Mouse (Mus musculus) kidney, postnatal 0 days (tissue): ENCODE data around the gene Stox2. TPM values are rescaled to one million over a fixed set of nuclear protein-coding genes. Genes with fewer than 3 reads are reported as not detected.

Source experiments
- ATAC-seq: fragments of 200-750 bp; cut with Nextera tagmentation; replicated peaks from 2 replicates; pipeline ENCODE4 v1.8.0; 2017; ENCODE audit warnings: low read depth, moderate number of reproducible peaks, moderate TSS enrichment, moderate library complexity; ENCODE audit not compliant: low FRiP score
- DNase-seq: peaks from one replicate; pipeline ENCODE4 v3.0.0-alpha.2; 2016; ENCODE audit warnings: low spot score
- H3K27ac ChIP-seq: fragments of 300-500 bp; sonication (generic); 2 replicates; pipeline ENCODE4 v1.5.1; 2014; ENCODE audit warnings: mild to moderate bottlenecking
- H3K27me3 ChIP-seq: fragments of 300-500 bp; sonication (generic); 2 replicates; pipeline ENCODE4 v1.6.1; 2014; ENCODE audit warnings: low read length, mixed read lengths; ENCODE audit not compliant: insufficient read depth
- H3K36me3 ChIP-seq: fragments of 300-500 bp; sonication (generic); 2 replicates; pipeline ENCODE4 v1.6.1; 2014; ENCODE audit warnings: low read length, mixed read lengths; ENCODE audit not compliant: insufficient read depth
- H3K4me1 ChIP-seq: fragments of 300-500 bp; sonication (generic); replicated peaks from 2 replicates; pipeline ENCODE4 v1.6.1; 2014; ENCODE audit warnings: antibody characterized with exemption, low read length, mixed read lengths; ENCODE audit not compliant: insufficient read depth
- H3K4me2 ChIP-seq: fragments of 300-500 bp; sonication (generic); 2 replicates; pipeline ENCODE4 v1.6.1; 2014; ENCODE audit warnings: mild to moderate bottlenecking, low read length, moderate library complexity, mixed read lengths
- H3K4me3 ChIP-seq: fragments of 300-500 bp; sonication (generic); replicated peaks from 2 replicates; pipeline ENCODE4 v1.5.1; 2014; ENCODE audit warnings: low read depth, low read length
- H3K9ac ChIP-seq: fragments of 300-500 bp; sonication (generic); 2 replicates; pipeline ENCODE4 v1.6.1; 2014; ENCODE audit warnings: low read depth, low read length
- H3K9me3 ChIP-seq: fragments of 300-500 bp; sonication (generic); replicated peaks from 2 replicates; pipeline ENCODE4 v1.6.1; 2016; ENCODE audit warnings: low read length, inconsistent platforms, mixed read lengths
- CTCF ChIP-seq: IDR thresholded peaks from 2 replicates; pipeline ENCODE4 v1.5.1; 2016; ENCODE audit warnings: antibody characterized with exemption, low read depth, mild to moderate bottlenecking, moderate library complexity
- WGBS: fragments of 180-500 bp; shearing (Covaris S2); extraction: QIAGEN DNeasy Blood & Tissue Kit; methylation state at CpG from one replicate; pipeline ENCODE4 v1.1.7; 2014; 5-methylcytosine and 5-hydroxymethylcytosine counted together
- polyA plus RNA-seq: library from polyadenylated mRNA; unstranded; fragments of >200 nt; fragmentation: Nextera tagmentation; extraction: Ambion mirVana; gene quantifications from 2 replicates; pipeline ENCODE4 v1.2.1, GENCODE M21; 2015

Gene Stox2
- polyA plus RNA-seq, 1 experiment from 2014 or later: 8.8 TPM

DNA sequence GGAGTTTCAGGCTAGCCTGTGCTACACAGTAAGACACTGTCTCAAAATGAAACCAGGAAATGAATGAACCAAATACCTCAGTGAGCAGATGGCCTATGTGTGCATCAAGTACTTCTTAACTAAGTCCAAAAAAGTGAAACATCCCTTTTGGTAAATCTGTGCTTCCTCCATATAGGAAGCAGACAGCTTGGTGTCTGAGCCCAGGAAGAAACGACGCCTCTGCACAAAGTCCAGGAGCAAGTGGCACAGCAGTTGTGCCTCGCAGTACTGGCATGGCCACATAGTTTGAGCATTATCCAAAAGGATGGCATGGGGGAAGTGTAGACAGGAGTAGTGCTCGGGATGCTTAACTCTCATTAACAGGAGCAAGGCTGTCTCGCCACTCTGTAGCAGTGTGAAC lies 140.3 kb downstream of the Stox2 start:
- Histone ChIP-seq H3K9ac (no peak overlapping the region), H3K36me3 (no peaks in the 10 kb centered on the region), H3K4me3 (no peak overlapping the region), H3K9me3 (no peaks in the 10 kb centered on the region), H3K27me3 (no peaks in the 10 kb centered on the region), H3K4me1 (no peaks in the 10 kb centered on the region), H3K4me2 (no peak overlapping the region), H3K27ac (no peak overlapping the region)
- WGBS: 95% methylated on average over 5 of the region's 5 CpGs
- ATAC-seq (no peak), DNase-seq (no peak)
- no peak for TF ChIP-seq CTCF

GRCm38 (mm10) chr8:47298460-47298859 lies 147.7 kb downstream of the Stox2 start:
- Histone ChIP-seq H3K27ac (no peak overlapping the region), H3K9ac (no peak overlapping the region), H3K4me2 (no peak overlapping the region), H3K36me3 (no peaks in the 10 kb centered on the region), H3K4me1 (no peaks in the 10 kb centered on the region), H3K27me3 (no peaks in the 10 kb centered on the region), H3K4me3 (no peak overlapping the region), H3K9me3 (no peaks in the 10 kb centered on the region)
- DNase-seq (no peak), ATAC-seq (no peak)
- WGBS: 92% methylated on average over 3 of the region's 3 CpGs
- TF ChIP-seq CTCF: no peak

GRCm38 (mm10) chr8:47289641-47290040 lies 156.5 kb downstream of the Stox2 start:
- Histone ChIP-seq H3K36me3 (no peaks in the 10 kb centered on the region), H3K27ac (no peak overlapping the region), H3K4me2 (peak overlapping the region; percentile 100), H3K4me1 (peaks cover 12% of the 10 kb centered on the region), H3K9me3 (no peaks in the 10 kb centered on the region), H3K27me3 (no peaks in the 10 kb centered on the region), H3K9ac (0 out of 2 replicates have a peak overlapping the region, but pooled peaks have one; percentile 54), H3K4me3 (peak overlapping the region; percentile 80)
- 13% methylated on average over 6 of the region's 6 CpGs for WGBS
- ATAC-seq: no peak
- peak; percentile 51 for DNase-seq
- TF ChIP-seq CTCF: no peak

DNA sequence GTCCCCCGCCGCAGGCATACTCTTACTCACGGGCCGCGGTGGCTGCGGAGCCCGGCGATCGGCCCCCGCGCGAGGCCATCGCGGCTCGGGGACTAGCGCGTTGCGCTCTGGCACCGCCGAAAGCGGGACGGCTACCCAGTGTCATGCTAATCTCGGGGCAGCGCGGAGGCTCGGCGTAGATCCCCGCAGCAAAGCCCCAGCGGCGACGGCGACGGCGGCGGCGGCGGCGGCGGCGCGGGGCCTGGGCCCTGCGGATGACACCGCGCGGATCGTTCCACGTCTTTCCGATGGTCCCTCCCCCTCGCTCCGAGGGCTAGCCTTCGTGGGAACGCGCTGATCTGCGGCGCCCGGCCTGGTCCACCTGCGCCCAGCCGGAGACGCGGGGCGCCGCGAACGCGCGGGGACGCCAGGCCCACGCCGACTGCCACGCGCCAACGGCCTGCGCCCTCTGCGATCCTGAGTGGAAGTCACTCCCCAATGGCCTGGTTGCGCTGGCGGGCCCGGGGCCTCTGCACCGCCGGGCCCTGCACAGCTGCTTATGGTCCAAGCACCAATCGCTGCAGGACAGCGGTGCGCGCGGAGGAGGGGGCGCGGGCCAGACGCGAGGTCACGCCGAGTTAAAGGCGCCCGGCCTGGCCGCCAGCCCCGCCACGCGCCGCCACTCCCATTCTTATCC lies 157.2 kb downstream of the Stox2 start:
- Histone ChIP-seq H3K4me1 (peaks cover 12% of the 10 kb centered on the region), H3K36me3 (no peaks in the 10 kb centered on the region), H3K4me2 (peak overlapping the region; percentile 100), H3K9ac (peak overlapping the region; percentile 54), H3K27me3 (no peaks in the 10 kb centered on the region), H3K27ac (peak overlapping the region; percentile 66), H3K9me3 (no peaks in the 10 kb centered on the region), H3K4me3 (peak overlapping the region; percentile 80)
- ATAC-seq (peak; percentile 89), DNase-seq (peak; percentile 77)
- TF ChIP-seq CTCF: no peak
- WGBS: under 1% methylated on average over 95 of the region's 97 CpGs

DNA sequence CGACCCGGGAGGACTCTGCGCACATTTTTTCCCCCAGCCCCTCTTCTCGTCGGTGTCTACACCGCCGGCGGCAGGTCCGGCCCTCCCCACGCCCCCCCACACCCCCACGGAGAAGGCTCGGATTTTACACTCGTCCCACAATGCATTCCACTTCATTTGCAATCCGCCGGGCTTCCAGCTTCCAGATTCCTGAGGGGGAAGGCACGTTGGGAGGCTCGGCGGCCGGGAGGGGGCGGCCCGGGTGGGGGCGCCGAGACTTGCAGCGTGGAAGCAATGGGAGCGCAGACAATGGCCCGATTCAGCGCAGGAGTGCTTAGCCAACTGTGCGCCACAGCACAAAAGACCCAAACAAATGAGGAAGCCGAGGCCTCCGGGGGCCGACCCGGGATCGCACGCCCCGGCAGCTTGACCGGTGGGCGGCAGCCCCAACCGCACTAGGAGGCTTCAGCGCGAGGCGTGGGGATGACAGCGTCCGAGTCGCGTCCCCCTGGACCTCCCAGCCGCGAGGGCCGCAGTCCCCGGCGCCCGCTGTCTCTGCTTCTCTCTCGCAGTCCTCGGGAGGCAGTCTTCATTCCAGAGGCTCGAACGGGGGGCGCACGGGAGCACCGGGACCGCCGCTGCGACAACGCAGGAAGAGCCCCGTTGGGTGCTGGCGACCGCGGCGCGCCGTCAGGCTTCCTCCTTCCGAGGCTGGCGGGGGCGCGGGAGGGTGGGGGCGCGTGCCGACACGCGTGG lies 157.9 kb downstream of the Stox2 start:
- H3K4me3 ChIP-seq: peak overlapping the region; percentile 80
- H3K4me2 ChIP-seq: peak overlapping the region; percentile 100
- TF ChIP-seq CTCF: 0 out of 2 replicates have a peak, but pooled peaks have one; percentile 2
- H3K27ac ChIP-seq: peak overlapping the region; percentile 66; the same call in 1 of the 2 replicates
- DNase-seq (peak; percentile 73), ATAC-seq (peak; percentile 41)
- H3K9ac ChIP-seq: peak overlapping the region; percentile 54
- no peaks in the 10 kb centered on the region for H3K27me3 ChIP-seq
- peaks cover 12% of the 10 kb centered on the region for H3K4me1 ChIP-seq
- no peaks in the 10 kb centered on the region for H3K36me3 ChIP-seq
- WGBS: under 1% methylated on average over 66 of the region's 78 CpGs
- H3K9me3 ChIP-seq: no peaks in the 10 kb centered on the region

GRCm38 (mm10) chr8:47287641-47288130 lies 158.5 kb downstream of the Stox2 start:
- no peaks in the 10 kb centered on the region for H3K9me3 ChIP-seq
- H3K4me3 ChIP-seq: peak overlapping the region; percentile 80
- H3K9ac ChIP-seq: peak overlapping the region; percentile 54
- no peaks in the 10 kb centered on the region for H3K27me3 ChIP-seq
- no peak for TF ChIP-seq CTCF
- peaks cover 12% of the 10 kb centered on the region for H3K4me1 ChIP-seq
- no peak overlapping the region; the same call in 1 of the 2 replicates for H3K27ac ChIP-seq
- 1% methylated on average over 33 of the region's 33 CpGs for WGBS
- H3K36me3 ChIP-seq: no peaks in the 10 kb centered on the region
- H3K4me2 ChIP-seq: peak overlapping the region; percentile 100
- ATAC-seq: peak; percentile 36
- peak; percentile 44 for DNase-seq
